Mouse (Mus musculus): ENCODE measurements around the gene Prune2.
"Not testable (repeated sequence)": the region's sequence is repeated elsewhere in the genome, so short reads cannot be mapped to it uniquely, and the experiment has no call there.

Gene Prune2

DNA sequence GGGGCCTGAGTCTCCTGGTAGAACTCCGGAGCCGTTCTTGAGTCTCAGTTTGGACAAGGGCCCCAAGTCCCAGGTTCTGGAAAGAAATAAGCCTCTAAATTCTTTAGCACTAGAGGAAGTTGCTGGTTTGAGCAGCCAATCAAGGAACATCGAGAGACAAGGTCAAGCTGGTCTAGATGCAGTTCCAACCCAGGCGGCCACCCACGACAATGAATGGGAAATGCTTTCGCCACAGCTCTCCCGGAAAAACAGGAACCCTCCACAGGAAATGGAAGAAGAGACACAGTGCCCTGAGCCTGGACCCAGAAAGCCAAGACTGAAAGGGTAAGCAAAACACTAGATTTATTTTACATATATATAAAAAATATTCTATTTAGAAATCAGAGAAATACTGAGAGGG, 169.5 kb downstream of the Prune2 start:
- in situ Hi-C loops (cut with MboI): loop anchor here (25.0 kb wide), 1 partner anchor 1437 kb away; no protein-coding TSS in a partner anchor

DNA sequence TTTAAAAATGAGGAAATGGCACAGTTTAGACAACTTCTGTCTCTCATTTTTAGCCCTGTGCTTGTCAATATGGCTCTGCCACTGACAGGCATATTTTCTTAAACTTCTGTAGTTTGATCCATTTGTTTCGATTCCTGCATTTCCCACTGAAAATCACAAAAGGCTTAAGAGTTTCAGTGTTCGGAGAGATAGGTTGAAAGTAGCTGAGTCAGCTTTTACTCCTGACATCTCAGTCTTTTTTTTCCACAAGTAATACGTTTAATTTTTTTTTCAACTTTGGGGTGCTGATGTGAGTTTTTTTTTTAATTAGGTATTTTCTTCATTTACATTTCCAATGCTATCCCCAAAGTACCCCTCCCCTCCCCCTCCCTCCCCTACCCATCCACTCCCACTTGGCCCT, 174.6 kb downstream of the Prune2 start:
- in situ Hi-C loops (cut with MboI): loop anchor here (25.0 kb wide), 1 partner anchor 1432 kb away; no protein-coding TSS in a partner anchor

DNA sequence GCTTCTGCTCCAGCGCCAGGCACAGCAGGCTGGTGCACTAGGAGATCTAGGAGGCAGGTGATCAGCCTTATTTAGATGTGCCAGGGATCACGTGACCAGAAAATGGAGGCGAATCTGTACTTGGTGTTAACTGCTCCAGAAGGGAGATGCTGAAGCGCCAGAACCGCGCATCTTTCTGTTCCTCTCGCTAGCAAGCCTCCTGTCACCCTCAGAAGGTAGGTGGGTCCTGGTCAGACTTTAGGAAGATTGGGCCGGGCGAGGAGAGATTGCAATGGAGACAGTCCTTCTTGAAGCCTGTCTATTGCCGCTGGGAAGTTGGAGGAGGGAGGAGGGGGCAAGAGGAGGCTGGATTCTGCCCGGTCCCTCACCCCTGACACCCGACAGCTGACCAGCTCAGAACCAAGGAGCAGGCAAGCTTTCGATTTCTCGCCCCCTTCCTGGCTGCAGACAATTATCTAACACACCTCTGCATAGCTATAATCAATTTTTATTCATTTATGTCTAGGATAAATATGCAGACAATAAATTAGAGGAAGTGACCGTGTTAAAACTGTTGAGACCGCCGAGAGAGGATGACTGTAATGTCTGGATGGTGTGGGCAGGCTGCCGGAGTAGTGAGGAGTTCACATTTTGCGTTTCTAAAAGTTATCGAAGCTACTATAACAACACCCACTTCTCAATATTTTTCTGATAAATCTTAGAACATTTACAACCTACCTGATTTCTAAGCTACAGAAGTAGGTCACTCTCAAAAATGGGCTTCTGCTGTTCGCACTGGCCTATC, 181.0 kb downstream of the Prune2 start:
- in situ Hi-C loops (cut with MboI): loop anchor here (25.0 kb wide), 1 partner anchor 1425 kb away; no protein-coding TSS in a partner anchor

DNA sequence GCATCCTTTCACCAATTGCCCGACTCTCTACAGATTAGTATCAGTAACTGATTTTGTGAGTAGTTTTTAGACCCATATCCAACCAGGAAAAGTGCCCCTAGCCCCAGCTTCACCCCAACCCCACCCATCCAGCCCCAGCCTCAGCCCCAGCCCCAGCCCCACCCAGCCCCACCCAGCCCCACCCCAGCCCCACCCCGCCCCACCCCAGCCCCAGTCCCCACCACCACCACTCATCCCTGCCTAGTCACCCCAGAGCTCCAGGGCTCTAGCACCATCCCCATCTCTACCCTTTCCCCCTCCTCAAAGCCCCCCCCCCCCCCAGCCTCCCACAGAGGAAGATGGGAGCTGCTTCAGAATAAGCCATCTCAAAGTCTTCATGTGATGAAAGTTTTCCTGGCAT, 181.7 kb downstream of the Prune2 start:
- in situ Hi-C loops (cut with MboI): loop anchor here (25.0 kb wide), 1 partner anchor 1425 kb away; no protein-coding TSS in a partner anchor

DNA sequence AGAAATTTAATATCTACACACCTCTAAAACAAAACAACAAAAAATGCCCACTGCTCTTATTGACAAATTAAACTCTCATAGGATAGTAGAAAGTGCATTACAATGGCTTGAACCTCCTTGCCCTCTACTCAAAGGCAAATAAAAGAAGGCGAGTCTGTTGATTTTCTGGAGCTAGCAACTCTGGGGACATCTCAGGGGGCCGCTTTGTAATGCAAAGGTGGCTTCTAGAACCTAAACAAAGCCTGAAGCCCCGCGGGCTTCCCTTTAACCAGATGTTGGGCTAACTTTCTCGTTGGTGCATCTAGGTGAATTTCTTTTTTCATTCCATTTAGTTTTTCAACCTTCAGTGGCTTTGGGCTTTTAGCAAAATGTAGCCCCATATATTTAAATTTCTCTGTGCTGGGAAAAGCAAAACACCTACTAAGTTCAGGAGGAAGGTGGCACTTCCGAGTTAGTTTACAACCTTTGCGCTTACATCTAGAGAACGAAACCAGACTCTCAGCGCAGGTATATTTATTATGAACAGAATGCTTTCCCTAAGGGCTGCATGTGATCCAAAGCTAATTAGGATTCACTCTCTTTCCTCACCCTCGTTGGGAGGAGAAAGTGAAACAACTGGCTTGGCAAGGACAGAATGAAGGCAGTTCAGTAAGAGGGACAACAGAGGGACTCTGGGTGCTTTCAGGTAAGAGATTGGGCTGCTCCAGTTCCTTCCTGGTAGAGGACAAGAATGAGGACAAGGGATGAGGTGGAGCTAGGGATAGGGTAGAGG, 182.4 kb downstream of the Prune2 start:
- in situ Hi-C loops (cut with MboI): loop anchor here (25.0 kb wide), 1 partner anchor 1424 kb away; no protein-coding TSS in a partner anchor

DNA sequence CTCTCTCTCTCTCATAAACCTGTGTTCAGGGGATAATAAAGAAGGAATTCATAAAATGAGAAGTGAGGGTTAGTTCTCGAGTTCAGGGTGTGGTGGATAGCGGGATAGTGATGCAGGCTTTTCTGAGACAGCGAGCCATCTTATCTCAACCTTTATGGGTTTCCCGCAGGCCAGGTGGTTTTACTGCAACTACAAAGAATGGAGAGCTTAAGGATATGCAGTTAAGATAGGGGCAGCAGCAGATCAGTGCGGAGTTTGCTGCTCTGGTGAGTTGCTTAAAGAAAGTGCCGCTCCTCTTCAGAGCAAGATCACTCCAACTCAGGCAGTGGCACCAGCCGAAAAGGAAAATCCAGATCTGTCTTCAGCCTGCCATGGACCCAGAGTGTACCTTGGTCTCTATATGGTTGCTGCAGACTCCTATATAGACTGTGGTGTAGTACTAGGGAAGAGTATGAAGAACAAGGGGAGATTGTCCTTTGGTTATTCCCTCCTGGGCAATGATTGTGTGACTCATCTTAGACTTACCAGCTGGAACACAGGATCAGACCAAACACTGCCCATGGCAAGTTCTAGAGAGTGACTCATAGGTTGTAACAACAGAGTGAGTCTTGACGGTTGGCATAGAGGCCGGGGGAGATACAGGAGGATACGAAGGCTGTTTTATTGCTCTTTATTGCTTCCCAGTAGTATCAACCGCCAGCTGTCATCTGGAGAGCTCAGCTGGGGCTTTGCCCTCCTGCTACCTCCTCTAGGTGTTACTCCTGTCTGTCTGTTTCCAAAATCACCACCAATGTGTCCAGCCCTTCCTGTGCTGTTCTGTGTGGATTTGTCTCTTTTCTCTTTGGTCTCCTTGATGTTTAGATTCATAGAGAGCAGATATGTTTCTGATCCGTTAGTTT, 184.3 kb downstream of the Prune2 start:
- in situ Hi-C loops (cut with MboI): loop anchor here (25.0 kb wide), 1 partner anchor 1422 kb away; no protein-coding TSS in a partner anchor

DNA sequence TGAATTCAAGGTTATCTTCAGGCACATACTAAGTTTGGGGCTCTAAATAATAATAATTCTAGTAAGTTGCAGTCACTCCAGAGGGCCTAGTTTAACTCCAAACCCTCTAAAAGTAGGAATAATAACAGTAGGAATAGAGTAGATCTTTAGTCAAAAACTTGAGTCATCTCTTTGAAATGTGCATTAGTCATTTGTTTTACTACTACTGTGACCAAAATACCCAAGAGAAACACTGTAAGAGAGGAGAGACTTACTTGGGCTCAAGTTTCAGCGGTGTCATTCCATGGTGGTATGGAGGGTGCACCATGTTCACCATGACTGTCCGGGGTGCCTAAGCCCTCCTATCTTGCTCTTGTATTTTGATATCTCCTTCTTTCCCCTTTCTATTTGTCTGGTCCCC, 187.3 kb downstream of the Prune2 start:
- in situ Hi-C loops (cut with MboI): loop anchor here (25.0 kb wide), 1 partner anchor 1419 kb away; no protein-coding TSS in a partner anchor

DNA sequence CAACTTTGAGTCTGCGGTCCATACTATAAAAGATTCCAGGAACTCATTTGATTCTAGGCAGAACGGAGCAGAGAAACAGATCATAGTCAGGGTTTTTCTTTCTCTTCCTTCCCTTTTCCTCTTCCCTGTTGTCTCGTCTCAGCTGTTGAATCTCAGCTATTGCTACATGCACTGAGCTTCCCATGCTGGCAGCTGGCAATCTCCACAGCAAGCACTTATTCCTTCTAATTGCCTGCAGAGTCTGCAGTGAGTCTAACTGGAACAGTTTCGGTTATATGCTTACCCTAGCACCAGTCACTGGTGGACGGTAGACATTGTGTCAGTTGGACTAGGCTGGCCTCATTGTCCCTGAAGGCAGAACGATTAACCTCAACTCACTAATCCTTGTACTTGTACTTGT, 188.3 kb downstream of the Prune2 start:
- in situ Hi-C loops (cut with MboI): loop anchor here (25.0 kb wide), 1 partner anchor 1418 kb away; no protein-coding TSS in a partner anchor

DNA sequence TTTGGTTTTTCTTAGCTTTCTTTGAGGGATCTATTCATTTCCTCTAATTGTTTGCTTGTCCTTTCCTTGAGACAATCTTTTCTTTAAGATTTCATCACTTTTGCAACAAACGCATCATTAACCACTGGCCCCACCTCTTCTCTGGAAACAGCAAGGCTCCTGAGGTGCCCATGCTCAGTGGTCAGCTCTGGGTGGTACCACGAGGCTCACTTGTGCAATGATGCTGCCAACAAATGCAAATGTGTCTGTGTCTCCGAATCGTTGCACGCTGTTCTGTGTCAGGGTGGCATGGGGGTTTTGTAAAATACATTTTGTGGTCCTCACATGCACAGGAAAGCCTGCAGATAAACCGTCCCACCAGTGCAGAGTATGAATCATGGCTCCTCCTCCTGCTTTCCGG, 194.1 kb downstream of the Prune2 start:
- in situ Hi-C loops (cut with MboI): loop anchor here (10.0 kb wide), 1 partner anchor 205 kb away; no protein-coding TSS in a partner anchor

DNA sequence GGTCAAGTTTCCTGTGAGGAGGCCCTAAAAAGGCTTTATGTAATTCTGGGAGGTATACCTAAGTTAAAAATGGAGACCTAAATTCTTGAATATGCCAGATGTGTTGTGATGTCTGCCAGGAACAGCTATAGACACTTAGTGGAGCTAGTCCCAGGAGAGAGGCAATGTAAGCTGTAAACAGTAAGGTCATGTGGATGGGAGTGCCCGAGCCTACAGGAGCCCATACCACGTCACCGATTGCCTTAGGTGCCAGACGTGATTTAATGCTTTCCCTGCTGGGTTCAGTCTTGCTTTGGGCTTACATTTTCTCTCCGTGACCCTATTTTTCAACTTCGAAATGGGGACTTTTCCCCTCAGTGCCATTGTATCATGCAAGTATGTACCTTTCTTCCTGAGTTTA, 195.9 kb downstream of the Prune2 start:
- in situ Hi-C loops (cut with MboI): loop anchor here (10.0 kb wide), 1 partner anchor 203 kb away; no protein-coding TSS in a partner anchor

DNA sequence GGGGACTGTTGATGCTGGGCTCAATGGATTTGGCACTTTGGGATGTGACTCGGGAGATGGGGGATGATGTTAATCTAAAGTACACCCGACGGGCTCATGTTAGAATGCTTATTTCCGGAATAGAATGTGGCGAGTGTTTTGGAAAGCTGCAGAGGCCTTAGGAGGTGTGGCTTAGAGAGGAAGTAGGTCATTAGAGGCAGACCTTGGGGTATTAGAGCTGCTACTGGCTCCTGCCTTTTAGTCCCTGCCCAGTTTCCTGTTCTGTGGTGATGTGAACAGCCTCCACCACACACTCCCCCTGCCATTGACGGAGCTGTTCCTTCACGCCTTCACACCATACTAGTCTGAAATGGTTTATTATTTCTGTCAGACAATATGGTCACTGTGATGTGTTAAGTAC, 196.5 kb downstream of the Prune2 start:
- in situ Hi-C loops (cut with MboI): loop anchor here (10.0 kb wide), 1 partner anchor 202 kb away; no protein-coding TSS in a partner anchor

DNA sequence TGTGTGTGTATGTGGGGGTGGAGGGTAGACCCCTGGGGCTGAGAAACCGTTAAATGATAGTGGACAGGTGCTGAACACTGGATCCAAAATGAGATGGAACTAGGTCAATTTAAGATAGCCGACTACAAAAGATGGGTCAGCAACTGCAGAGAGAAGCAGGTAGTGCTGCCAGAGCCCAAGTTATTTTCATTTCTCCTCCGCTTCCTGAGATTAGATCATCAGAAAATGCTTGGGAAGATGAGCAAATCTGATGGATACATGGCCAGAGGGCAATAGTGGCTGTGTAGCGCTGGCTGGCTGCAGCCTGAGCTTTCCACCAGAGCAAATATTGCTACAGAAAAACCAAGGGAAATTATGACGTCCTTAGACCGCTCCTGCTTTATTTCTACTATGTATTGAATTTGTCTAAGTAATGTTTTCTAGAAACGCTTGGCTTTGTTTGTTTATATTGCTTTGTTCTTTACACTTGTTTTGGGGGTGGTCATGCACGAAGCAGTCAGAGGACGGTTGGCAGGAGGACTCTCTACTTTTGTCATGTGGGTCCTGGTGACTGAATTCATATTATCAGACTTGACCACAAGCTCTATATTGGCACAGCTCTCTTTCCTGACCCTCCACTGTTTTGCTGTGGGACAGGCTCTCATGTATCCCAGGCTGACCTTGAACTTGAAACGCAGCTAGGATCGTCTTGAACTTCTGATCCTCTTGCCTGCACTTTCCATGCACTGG, 198.2 kb downstream of the Prune2 start:
- in situ Hi-C loops (cut with MboI): loop anchor here (10.0 kb wide), 1 partner anchor 201 kb away; no protein-coding TSS in a partner anchor

DNA sequence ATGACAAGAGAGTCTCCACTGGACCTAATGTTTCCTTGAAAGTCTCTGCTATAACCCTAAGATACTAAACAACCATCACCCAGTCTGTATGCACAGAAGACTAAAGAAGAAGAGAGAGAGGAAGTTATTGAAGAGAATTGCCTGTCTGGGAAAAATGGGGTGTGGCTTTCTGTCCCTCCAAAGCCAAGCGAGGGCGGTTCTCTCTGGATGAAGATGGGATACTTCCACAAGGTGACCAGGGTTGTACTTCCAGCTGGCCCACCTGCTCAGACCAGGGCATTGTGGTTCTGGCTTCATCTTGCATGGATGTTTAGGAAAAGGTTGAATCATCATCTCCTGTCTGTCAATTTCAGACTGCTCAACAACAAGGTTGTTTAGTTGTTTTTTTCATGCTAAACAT, 199.3 kb downstream of the Prune2 start:
- in situ Hi-C loops (cut with MboI): loop anchor here (10.0 kb wide), 1 partner anchor 200 kb away; no protein-coding TSS in a partner anchor

DNA sequence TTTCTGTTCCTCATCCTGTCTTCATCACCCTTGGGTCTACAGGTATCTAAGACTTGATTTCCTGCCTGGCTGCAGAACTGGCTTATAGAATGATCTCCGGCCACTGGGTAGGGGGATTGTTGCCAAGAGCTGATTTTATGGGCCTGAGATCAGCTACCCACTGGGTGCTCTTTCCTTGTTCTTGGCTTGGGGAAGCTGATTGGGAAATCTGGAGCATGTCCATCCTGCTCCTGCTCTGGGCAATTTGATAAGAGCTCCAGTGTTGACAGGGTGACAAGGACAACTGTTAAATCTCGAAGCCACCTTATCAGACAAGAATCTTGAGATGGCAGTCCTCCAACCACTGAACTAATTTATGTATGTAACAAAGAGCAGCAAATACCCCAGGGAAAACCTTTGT, 203.8 kb downstream of the Prune2 start:
- in situ Hi-C loops (cut with MboI): loop anchor here (10.0 kb wide), 1 partner anchor 195 kb away; no protein-coding TSS in a partner anchor

DNA sequence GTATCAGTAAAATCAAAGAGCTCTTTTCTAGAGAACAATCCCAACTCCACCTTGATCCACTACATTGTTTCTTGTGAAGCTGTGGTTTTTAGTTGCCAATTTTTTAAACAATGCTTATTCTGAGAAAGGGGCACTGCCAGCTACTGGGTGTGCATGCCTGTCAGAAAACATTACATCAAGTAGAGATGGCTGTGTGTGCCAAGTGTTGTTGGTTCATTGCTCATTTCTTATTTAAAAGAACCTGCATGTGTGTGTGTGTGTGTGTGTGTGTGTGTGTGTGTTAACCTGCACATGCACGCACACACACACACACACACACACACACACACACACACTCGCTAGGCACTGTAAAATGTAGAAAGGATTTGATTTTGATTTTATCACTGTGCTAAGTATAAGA, 204.3 kb downstream of the Prune2 start:
- in situ Hi-C loops (cut with MboI): no loop called here

DNA sequence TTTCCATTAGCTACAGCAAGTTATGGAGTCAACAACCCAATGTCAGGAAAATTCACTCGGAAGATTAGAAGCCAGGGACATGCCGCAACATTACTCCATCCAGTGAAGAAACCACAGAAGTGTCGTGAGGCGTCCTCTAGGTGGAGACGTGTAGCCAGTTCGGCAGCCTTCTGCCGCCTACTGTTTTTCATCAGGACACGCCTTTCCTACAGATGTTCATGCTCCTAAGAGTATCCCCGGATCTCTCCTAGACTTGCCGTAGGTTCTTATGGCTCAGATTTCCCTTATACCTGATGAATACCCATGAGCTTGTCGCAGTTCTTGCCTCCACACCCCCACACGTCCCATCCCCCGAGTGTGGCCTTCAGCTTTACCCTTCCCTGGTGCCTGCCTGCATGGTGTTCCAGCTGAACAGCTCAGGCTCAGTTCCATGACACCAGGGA, 207.6 kb downstream of the Prune2 start:
- in situ Hi-C loops (cut with MboI): no loop called here

DNA sequence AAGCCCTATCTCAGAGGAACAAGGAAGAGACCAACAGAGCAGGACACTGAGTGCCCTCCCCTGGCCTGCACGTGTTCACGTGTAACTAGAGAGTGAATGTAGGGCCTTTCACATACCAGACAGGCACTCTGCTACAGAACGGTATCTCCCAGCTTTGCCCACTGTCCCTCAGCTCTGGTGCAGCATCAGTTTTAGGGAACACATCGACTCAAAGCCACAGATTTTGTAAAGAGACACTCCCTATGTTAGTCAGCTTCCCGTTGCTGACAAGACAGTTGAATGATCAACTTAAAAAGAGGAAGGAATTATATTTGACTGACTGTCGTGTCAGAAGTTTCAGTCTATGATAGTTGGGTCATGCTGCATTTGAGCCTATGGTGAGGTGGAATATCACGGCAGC, 210.4 kb downstream of the Prune2 start:
- in situ Hi-C loops (cut with MboI): no loop called here

DNA sequence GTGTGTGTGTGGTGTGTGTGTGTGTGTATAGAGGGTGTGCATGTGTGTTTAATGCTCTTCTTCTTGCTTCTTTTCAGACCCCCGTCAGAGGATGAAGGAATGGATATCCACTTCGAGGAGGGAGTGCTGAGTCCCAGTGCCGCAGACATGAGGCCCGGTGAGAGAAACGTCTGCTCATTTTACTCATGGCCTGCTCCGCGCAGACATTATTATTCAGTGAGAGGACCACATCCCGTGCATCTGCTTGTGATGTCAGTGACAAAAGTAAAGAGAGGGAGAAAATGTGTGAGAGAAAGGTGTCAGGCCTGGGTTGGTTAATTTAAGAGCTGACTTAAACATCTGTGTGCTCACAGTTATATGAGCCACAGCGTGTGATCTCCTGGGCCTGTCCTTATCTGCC, 212.3 kb downstream of the Prune2 start:
- in situ Hi-C loops (cut with MboI): no loop called here

DNA sequence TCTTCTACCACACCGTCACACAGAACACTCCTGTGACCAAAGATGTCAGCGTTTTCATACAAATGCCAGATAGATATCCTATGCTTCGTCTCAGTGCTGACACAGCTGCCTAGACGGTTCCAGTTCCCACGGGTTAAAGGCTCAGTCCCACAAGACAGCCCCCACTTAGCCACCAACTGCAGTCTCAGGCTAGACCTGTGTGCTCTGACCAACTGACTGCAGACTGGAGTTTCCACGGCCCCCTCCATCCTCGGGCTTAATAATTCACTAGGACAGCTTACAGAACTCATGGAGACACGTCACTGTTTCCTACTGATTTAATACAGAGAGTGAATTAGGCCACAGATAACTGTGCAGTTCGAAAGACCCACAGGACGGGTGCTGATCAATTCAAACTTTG, 213.8 kb downstream of the Prune2 start:
- in situ Hi-C loops (cut with MboI): no loop called here

DNA sequence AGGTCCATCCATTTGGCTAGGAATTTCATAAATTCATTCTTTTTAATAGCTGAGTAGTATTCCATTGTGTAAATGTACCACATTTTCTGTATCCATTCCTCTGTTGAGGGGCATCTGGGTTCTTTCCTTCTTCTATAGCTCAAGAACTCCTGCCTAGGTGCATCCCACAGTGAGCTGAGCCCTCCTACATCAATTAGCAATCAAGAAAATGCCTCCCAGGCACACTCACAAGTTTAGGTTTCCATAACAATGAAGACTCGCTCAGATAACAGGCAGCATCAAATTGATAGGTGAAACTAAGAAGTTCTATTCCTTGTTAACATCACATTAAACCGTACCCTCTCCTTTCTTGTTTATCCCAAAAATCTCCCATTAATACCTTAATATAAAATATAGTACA, 218.6 kb downstream of the Prune2 start:
- in situ Hi-C loops (cut with MboI): not testable (repeated sequence)

Data from mature B cell (primary cell).